Comparison of ENCODE assay signal across 7 mouse cellular contexts in the genomic region with DNA sequence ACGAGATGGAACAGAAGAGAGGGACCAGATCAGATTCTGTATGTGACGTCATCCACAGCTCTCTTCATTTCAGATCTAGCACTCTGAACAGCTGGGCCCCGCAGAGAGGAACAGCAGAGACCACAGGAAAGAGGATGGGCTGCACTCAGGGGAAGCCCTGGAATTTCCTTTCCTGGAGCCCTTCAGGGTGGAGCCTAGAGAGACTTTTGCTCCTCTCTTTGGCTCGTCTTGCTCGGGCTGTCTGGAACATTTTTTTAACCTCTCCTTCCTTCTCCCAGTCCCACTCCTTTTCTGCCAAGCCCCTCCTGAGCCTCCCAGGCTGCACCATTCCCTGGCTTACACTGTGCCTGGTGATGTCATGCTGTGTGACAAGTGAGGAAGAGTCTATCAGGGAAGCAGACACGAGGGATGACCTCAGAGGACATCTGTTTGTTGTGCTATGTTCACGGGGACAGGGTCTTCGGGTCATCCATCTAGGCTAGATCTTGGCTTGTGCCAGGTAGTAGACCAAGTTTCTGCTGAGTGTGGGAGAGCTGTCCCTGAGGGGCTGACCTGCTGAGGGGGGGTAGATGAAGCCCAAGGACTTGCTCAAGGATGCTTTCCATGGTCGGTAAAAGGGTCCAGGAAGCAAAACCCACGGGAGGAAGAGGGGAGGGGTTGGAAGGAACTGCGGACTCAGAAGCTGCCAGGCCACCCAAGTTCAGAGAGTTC.
A peak's percentile ranks its signal among the peaks of the same experiment; 100 is the strongest.
DNase-seq lines count a peak whose midpoint lies in the region; ATAC-seq lines count a peak whose summit lies in the region.

No protein-coding gene starts in this region.

- peaks cover 66% of the 10 kb centered on the region for H3K79me2 ChIP-seq in macrophage (ENCODE audit: inconsistent target)

- no peaks in the 10 kb centered on the region for H3K9me3 ChIP-seq in intestine, embryonic 14.5 days (ENCODE audit: control insufficient read depth, low read length)

- peak; percentile 33 for DNase-seq in ovary, postnatal 14 days (ENCODE audit: low spot score)
- no peak for DNase-seq in ovary, adult 18-20 months (ENCODE audit: low spot score)
- DNase-seq in heart, adult 11 months = peak; percentile 98
- DNase-seq in intestine, embryonic 14.5 days (ENCODE audit: low spot score) = peak; percentile 57
- DNase-seq in cerebellum, adult 11 months = no peak

- no peak overlapping the region for H3K9ac ChIP-seq in intestine, embryonic 14.5 days (ENCODE audit: low read length)

- H3K4me3 ChIP-seq in intestine, embryonic 14.5 days (ENCODE audit: low read depth, low read length) = no peak overlapping the region
- no peak overlapping the region for H3K4me3 ChIP-seq in macrophage (ENCODE audit: inconsistent target)

- H3K27ac ChIP-seq in intestine, embryonic 14.5 days (ENCODE audit: low read depth) = peak overlapping the region; percentile 69
- H3K27ac ChIP-seq in macrophage = peak overlapping the region; percentile 41

- 18% methylated on average over 11 of the region's 11 CpGs for WGBS in intestine, embryonic 14.5 days
- 12% methylated on average over 11 of the region's 11 CpGs for WGBS in macrophage (ENCODE audit: missing documents)

- no peaks in the 10 kb centered on the region for H3K27me3 ChIP-seq in intestine, embryonic 14.5 days (replicated peaks; ENCODE audit: control insufficient read depth, insufficient read depth, low read length)

- peak; percentile 85 for ATAC-seq in intestine, embryonic 14.5 days (replicated peaks; ENCODE audit: low FRiP score, low TSS enrichment, low read depth)
- no peak for ATAC-seq in megakaryocyte progenitor cell, adult 5-6 weeks (replicated peaks; ENCODE audit: poor library complexity)

- peak overlapping the region; percentile 18; the same call in 1 of the 2 replicates for H3K4me2 ChIP-seq in intestine, embryonic 14.5 days (ENCODE audit: low read length)

- H3K4me1 ChIP-seq in intestine, embryonic 14.5 days (replicated peaks; ENCODE audit: control insufficient read depth, insufficient read depth, low read length) = peaks cover 16% of the 10 kb centered on the region

- H3K36me3 ChIP-seq in intestine, embryonic 14.5 days (ENCODE audit: control insufficient read depth, insufficient read depth, low read length) = no peaks in the 10 kb centered on the region
- H3K36me3 ChIP-seq in macrophage (ENCODE audit: inconsistent target) = no peaks in the 10 kb centered on the region

Comparison
In these comparisons a context has a peak if more than half of its experiments do, and no peak if none do; other contexts are left out.
1. DNase-seq: peak in ovary, postnatal 14 days (single experiment), heart, adult 11 months (single experiment) and intestine, embryonic 14.5 days (single experiment); none in ovary, adult 18-20 months (single experiment) and cerebellum, adult 11 months (single experiment).